Mouse (Mus musculus) right cerebral cortex, postnatal 10 days (tissue): ENCODE results near the gene Tdp1.

Experiments
- DNase-seq, 2 experiments: peaks; one replicate each; pipeline ENCODE4 v3.0.0; 2021; ENCODE audit warnings: low spot score in 2 of 2

Gene Tdp1

DNA sequence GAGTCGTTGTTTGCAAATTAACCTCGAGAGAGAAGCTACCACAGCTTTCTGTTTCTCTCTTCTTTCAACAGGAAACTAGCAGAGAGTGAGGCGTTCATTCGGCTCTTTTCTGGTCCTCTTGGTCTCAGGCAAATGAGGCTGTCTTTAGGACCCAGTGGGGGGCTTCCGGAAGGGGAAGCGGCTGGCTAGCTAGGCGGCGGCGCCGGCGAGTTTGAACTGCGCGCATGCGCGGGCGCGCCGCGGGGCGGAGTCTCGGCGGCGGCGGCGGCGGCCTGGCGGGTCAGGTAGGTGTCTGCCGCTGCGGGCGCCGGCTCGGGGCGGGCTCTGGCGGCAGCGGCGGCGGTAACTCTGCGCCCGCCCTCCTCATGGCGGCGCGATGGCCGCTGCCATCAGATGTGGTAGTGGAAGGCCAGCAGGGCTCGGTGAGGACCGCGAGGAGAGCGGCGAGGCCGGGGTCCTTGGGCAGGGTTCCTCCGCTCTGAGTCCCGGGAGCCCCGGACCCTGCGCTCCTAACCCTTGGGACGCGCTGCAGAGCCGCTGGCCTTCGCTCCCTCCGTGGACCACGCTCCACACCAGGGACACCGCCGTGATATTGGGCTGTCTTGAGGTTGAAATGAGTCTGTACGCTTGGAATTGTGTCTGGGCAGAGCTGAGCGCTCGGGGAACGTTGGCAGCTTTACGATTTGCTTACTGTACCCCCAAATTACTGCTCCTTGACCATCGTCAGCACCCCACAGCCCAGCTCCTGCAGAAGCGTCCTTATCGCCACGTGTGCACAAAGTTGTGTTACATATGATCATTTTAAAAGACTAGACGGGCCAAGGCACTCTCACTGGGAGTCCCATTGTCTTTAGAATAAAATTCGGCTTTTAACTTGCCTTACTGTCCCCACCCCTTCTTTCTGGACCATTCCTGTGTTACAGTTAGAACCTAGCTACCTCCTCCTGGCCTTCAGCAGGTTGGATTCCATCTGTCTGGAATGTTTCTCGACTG is at the start of gene Tdp1, which contains the start of gene Efcab11:
Tdp1 (plus strand) TSS at position 249 of the 993 bp plus-strand sequence.
Efcab11 (minus strand) TSS at position 171 of the 993 bp plus-strand sequence.
- peak; percentile 93 to 94 for DNase-seq

GRCm38 (mm10) chr12:99836404-99837131 is 47.7 kb upstream of the Tdp1 start:
- peak; percentile 79 to 89 for DNase-seq

DNA sequence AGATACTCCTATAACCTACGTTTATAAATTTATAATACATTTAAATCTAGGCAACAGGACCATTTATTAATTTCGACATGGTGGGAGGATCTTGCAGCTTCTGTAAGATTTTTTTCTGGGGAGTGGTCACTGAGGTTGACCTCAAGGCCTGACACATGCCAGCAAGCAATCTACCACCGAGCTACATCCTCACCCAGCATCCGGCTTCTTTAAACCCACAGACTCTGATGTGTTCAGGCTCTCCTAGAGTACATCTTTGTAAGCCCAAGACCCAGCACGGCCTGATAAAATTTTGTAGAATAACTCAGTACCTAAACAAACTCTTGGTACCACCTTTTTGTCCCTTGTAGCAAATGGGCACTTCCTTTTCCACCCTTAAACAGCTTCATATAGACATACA is 46.8 kb upstream of the Tdp1 start:
- no peak for DNase-seq

- DNase-seq = no peak
These were observed 46.2 kb upstream of the Tdp1 start for GRCm38 (mm10) chr12:99838109-99838508.

DNA sequence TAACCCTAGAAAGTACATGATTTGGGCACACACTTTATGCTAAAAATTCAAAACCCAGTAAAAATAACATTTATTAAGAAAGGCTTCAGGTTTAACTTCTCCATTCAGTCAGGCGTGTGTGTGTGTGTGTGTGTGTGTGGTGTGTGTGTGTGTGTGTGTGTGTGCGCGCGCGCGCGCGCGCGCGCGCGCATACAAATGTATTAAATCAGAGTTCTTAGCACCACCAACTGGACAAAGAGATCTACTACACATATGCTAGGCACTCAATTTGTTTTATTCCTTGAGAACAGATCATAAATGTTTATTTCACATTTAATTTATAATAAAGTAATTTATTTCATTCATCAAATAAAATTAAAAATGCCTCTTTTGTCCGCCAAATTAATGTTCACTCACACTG is 45.6 kb upstream of the Tdp1 start:
- DNase-seq = no peak

- DNase-seq = no peak
These were observed 39.4 kb upstream of the Tdp1 start for GRCm38 (mm10) chr12:99844951-99845350.

- DNase-seq = no peak
These were observed 34.3 kb upstream of the Tdp1 start for GRCm38 (mm10) chr12:99849996-99850395.

- peak in 1 of 2 experiments; percentile 30 for DNase-seq
These were observed 30.7 kb upstream of the Tdp1 start for GRCm38 (mm10) chr12:99853323-99854258.

GRCm38 (mm10) chr12:99856011-99856410 is 28.3 kb upstream of the Tdp1 start:
- DNase-seq = no peak

DNA sequence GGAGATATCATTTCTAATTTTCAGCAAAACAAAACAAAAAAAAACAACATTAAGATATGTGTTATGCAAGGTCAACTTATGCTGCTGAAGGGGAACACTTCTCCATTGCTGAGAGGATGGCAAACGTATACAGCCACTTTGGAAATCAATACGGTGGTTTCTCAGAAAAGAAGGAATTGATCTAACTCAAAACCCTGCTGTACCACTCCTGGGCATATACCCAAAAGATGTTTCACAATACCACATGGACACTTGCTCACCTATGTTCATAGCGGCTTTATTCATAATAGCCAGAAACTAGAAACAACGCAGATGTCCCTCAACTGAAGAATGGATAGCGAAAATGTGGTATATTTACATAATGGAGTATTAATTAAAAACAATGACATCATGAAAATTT is 25.7 kb upstream of the Tdp1 start:
- no peak for DNase-seq

GRCm38 (mm10) chr12:99859391-99860100 is 24.8 kb upstream of the Tdp1 start:
- no peak for DNase-seq

DNA sequence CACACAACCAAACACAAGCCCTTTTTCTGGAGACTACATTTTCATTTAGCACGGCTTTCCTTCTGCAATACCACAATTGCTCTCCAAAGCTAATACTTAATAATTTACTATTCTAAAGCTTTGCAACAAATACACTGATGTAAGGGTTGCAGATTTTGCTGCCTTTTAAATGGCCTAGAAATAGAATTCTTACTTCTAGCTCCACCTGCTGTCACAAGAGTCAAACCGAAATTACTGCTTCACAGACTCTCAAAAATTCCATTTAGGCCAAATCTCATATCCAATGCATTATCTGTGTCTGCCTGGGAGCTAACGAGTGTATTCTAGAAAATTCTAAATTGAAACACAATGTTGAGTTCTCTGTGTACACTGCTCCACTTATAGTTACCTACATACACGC is 23.3 kb upstream of the Tdp1 start:
- DNase-seq = no peak

- no peak for DNase-seq
These were observed 19.7 kb upstream of the Tdp1 start for GRCm38 (mm10) chr12:99864613-99865012.

DNA sequence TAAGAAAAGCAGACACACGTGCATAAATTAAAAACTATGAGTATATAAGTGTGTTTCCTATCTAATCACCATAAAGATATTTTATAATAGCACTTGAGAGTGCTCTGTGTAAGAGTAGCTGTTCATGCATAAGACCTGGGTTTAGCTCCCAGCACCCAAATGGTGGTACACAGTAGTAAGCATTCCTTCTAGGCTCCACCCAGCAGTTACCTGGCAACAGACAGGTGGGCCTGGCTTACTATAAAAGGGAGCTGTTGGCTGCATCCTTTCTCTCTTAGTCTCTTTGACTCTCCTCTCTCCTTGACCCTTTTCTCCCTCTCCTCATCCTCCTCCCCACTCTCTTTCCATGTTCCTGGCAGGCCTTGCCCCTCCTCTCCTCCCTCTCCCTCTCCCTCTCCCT is 15.5 kb upstream of the Tdp1 start:
- DNase-seq = no peak

DNA sequence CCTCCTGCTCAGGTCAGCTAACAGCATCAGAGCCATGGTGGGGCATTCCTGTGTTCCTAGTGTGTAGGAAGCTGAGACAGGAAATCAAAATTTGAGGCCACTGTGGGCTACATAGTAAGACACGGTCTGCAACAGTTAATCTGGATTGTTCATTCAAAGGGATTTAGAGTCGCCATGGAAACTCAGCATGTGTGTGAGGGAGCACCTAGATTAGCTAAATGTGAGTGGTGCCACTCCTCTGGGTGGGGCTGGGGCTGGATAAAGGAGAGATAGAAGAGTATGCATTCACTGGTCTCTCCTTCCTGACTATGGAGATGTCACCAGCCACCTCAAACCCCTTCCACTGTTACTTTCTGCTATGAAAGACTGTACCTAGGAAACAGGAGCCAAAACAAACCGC is 10.9 kb upstream of the Tdp1 start:
- DNase-seq = no peak

- no peak for DNase-seq
These were observed 9.7 kb upstream of the Tdp1 start for GRCm38 (mm10) chr12:99874609-99875008.

GRCm38 (mm10) chr12:99883000-99883712 is 1.2 kb upstream of the Tdp1 start:
- peak; percentile 94 to 95 for DNase-seq

DNA sequence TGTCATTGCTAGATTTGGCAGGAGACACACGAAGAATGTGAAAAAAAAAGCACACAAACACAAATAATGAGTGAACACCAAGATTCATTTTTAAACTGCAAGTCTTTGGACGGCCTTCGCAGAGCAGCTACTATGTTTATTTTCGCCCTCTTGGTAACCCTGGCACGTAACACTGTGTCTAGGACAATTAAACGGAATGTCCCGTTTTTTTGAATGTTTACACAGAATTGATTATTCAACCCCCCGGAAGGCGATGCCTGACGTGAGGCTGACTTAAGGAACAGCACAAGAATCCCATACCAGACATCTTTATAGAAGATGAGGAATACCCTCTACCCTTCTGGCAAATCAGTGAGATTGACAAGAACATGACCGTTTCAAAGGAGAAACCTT is 608 bp upstream of the Tdp1 start:
- no peak for DNase-seq

DNA sequence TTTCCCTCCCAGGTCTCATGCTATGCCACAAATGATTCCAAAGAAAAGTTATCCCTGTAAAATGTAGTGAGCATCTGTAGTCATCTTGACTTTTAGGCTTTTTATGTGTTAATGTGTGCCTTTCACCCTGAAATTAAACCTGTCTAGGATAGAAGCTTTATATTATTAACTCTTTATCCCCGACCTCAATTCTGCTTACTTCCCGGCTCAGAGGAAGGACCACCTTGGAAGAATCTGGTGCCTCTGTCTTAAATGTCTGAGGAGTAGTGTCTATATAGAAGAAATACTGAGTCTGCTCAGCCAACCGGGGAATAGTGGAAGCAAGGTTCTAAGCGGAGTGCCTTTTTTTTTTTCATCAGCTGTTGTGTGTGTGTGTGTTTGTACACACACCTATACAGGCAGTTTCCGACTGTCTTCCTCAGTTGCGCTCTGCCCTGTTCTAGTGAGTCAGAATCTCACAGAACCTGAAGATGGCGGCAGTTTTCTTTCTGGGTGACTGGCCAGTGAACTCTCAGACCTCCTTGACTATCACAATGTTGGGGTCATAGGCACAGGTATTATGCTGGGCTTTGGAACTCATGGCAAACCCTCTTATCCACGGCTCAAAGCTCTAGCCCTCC is 1.1 kb downstream of the Tdp1 start:
- DNase-seq = no peak

- no peak for DNase-seq
These were observed 13.5 kb downstream of the Tdp1 start for GRCm38 (mm10) chr12:99897846-99898245.
